Mouse (Mus musculus): ENCODE data around the gene Kif12. TPM values are rescaled to one million over a fixed set of nuclear protein-coding genes. Genes with fewer than 3 reads are reported as not detected.
A peak's percentile ranks its signal among the peaks of the same experiment; 100 is the strongest.

Gene Kif12
- polyA plus RNA-seq, 1 experiment from 2014 or later: not detected

- no peak overlapping the region for H3K4me3 ChIP-seq (replicated peaks)
- no peak for ATAC-seq (ENCODE audit: low FRiP score)
These were observed 27.4 kb upstream of the Kif12 start for GRCm38 (mm10) chr4:63199366-63199765.

GRCm38 (mm10) chr4:63194366-63194765 is 22.4 kb upstream of the Kif12 start:
- no peak for ATAC-seq (ENCODE audit: low FRiP score)
- no peak overlapping the region for H3K4me2 ChIP-seq
- H3K36me3 ChIP-seq (replicated peaks): no peaks in the 10 kb centered on the region
- no peak overlapping the region for H3K4me3 ChIP-seq (replicated peaks)
- no peak overlapping the region for H3K9ac ChIP-seq
- H3K27ac ChIP-seq: no peak overlapping the region
- WGBS: 73% methylated on average over 2 of the region's 2 CpGs
- H3K4me1 ChIP-seq: no peaks in the 10 kb centered on the region
- no peaks in the 10 kb centered on the region for H3K9me3 ChIP-seq
- H3K27me3 ChIP-seq: no peaks in the 10 kb centered on the region

More at GRCm38 (mm10) chr4:63199366-63199765, 27.4 kb upstream of the Kif12 start:
- Histone ChIP-seq H3K4me2 (no peak overlapping the region), H3K27me3 (no peaks in the 10 kb centered on the region), H3K4me1 (no peaks in the 10 kb centered on the region), H3K27ac (no peak overlapping the region), H3K9ac (no peak overlapping the region), H3K9me3 (no peaks in the 10 kb centered on the region), H3K36me3 (replicated peaks) (no peaks in the 10 kb centered on the region)
- WGBS: 91% methylated on average over 5 of the region's 5 CpGs

GRCm38 (mm10) chr4:63191641-63192040 is 19.7 kb upstream of the Kif12 start:
- Histone ChIP-seq H3K9ac (no peak overlapping the region), H3K4me1 (peaks cover 1% of the 10 kb centered on the region), H3K27me3 (no peaks in the 10 kb centered on the region), H3K4me2 (no peak overlapping the region), H3K9me3 (no peaks in the 10 kb centered on the region), H3K36me3 (replicated peaks) (no peaks in the 10 kb centered on the region), H3K27ac (no peak overlapping the region), H3K4me3 (replicated peaks) (no peak overlapping the region)
- no peak for ATAC-seq (ENCODE audit: low FRiP score)
- WGBS: 74% methylated on average over 5 of the region's 5 CpGs

GRCm38 (mm10) chr4:63186281-63186870 is 14.4 kb upstream of the Kif12 start:
- no peaks in the 10 kb centered on the region for H3K36me3 ChIP-seq (replicated peaks)
- H3K4me3 ChIP-seq (replicated peaks): no peak overlapping the region
- H3K27ac ChIP-seq: no peak overlapping the region
- 27% methylated on average over 21 of the region's 21 CpGs for WGBS
- H3K27me3 ChIP-seq: peaks cover 7% of the 10 kb centered on the region
- no peaks in the 10 kb centered on the region for H3K9me3 ChIP-seq
- no peak overlapping the region for H3K9ac ChIP-seq
- ATAC-seq (ENCODE audit: low FRiP score): peak; percentile 62; the same call in 1 of the 2 replicates
- peak overlapping the region; percentile 19 for H3K4me2 ChIP-seq
- H3K4me1 ChIP-seq: peaks cover 7% of the 10 kb centered on the region

- H3K27me3 ChIP-seq: peaks cover 7% of the 10 kb centered on the region
- no peak overlapping the region for H3K9ac ChIP-seq
- peaks cover 6% of the 10 kb centered on the region for H3K4me1 ChIP-seq
- H3K36me3 ChIP-seq (replicated peaks): no peaks in the 10 kb centered on the region
- H3K4me3 ChIP-seq (replicated peaks): no peak overlapping the region
- 14% methylated on average over 5 of the region's 5 CpGs for WGBS
- peak; percentile 81 for ATAC-seq (ENCODE audit: low FRiP score)
- H3K27ac ChIP-seq: no peak overlapping the region
- no peak overlapping the region for H3K4me2 ChIP-seq
- H3K9me3 ChIP-seq: no peaks in the 10 kb centered on the region
These were observed 9.6 kb upstream of the Kif12 start for GRCm38 (mm10) chr4:63181556-63181955.

- 51% methylated on average over 24 of the region's 24 CpGs for WGBS
- no peak overlapping the region for H3K4me3 ChIP-seq (replicated peaks)
- no peaks in the 10 kb centered on the region for H3K36me3 ChIP-seq (replicated peaks)
- H3K9ac ChIP-seq: no peak overlapping the region
- no peaks in the 10 kb centered on the region for H3K9me3 ChIP-seq
- no peaks in the 10 kb centered on the region for H3K4me1 ChIP-seq
- no peak overlapping the region for H3K27ac ChIP-seq
- H3K4me2 ChIP-seq: no peak overlapping the region
- ATAC-seq (ENCODE audit: low FRiP score): no peak
- H3K27me3 ChIP-seq: peaks cover 25% of the 10 kb centered on the region
These were observed 809 bp downstream of the Kif12 start for GRCm38 (mm10) chr4:63171122-63171521.

- Histone ChIP-seq H3K9me3 (no peaks in the 10 kb centered on the region), H3K27me3 (peaks cover 25% of the 10 kb centered on the region), H3K4me2 (no peak overlapping the region), H3K4me3 (replicated peaks) (no peak overlapping the region), H3K27ac (no peak overlapping the region), H3K36me3 (replicated peaks) (no peaks in the 10 kb centered on the region), H3K9ac (no peak overlapping the region), H3K4me1 (no peaks in the 10 kb centered on the region)
- ATAC-seq (ENCODE audit: low FRiP score): no peak
- 91% methylated on average over 4 of the region's 4 CpGs for WGBS
These were observed 1.9 kb downstream of the Kif12 start for GRCm38 (mm10) chr4:63170061-63170460.

- Histone ChIP-seq H3K4me2 (no peak overlapping the region), H3K27ac (no peak overlapping the region), H3K27me3 (peaks cover 12% of the 10 kb centered on the region), H3K4me3 (replicated peaks) (no peak overlapping the region), H3K4me1 (no peaks in the 10 kb centered on the region), H3K9ac (no peak overlapping the region), H3K36me3 (replicated peaks) (no peaks in the 10 kb centered on the region), H3K9me3 (no peaks in the 10 kb centered on the region)
- no peak for ATAC-seq (ENCODE audit: low FRiP score)
- 90% methylated on average over 5 of the region's 5 CpGs for WGBS
These were observed 5.6 kb downstream of the Kif12 start for GRCm38 (mm10) chr4:63166323-63166722.

GRCm38 (mm10) chr4:63165636-63166035 is 6.3 kb downstream of the Kif12 start:
- Histone ChIP-seq H3K36me3 (replicated peaks) (no peaks in the 10 kb centered on the region), H3K4me1 (no peaks in the 10 kb centered on the region), H3K4me2 (no peak overlapping the region), H3K4me3 (replicated peaks) (no peak overlapping the region), H3K9ac (no peak overlapping the region), H3K27me3 (peaks cover 5% of the 10 kb centered on the region), H3K27ac (no peak overlapping the region), H3K9me3 (no peaks in the 10 kb centered on the region)
- 89% methylated on average over 4 of the region's 4 CpGs for WGBS
- ATAC-seq (ENCODE audit: low FRiP score): no peak

- Histone ChIP-seq H3K27me3 (no peaks in the 10 kb centered on the region), H3K36me3 (replicated peaks) (no peaks in the 10 kb centered on the region)
- ATAC-seq (ENCODE audit: low FRiP score): peak; percentile 89
These were observed 12.9 kb downstream of the Kif12 start for GRCm38 (mm10) chr4:63158961-63159592.

GRCm38 (mm10) chr4:63158192-63158591 is 13.7 kb downstream of the Kif12 start:
- H3K9me3 ChIP-seq: no peaks in the 10 kb centered on the region
- H3K36me3 ChIP-seq (replicated peaks): no peaks in the 10 kb centered on the region
- H3K27me3 ChIP-seq: no peaks in the 10 kb centered on the region
- H3K4me2 ChIP-seq: no peak overlapping the region
- no peak overlapping the region for H3K4me3 ChIP-seq (replicated peaks)
- no peak overlapping the region for H3K9ac ChIP-seq
- H3K27ac ChIP-seq: no peak overlapping the region
- 89% methylated on average over 7 of the region's 7 CpGs for WGBS
- no peak for ATAC-seq (ENCODE audit: low FRiP score)
- no peaks in the 10 kb centered on the region for H3K4me1 ChIP-seq

More at GRCm38 (mm10) chr4:63158961-63159592, 12.9 kb downstream of the Kif12 start:
- Histone ChIP-seq H3K9me3 (no peaks in the 10 kb centered on the region), H3K4me3 (replicated peaks) (no peak overlapping the region), H3K4me2 (no peak overlapping the region), H3K27ac (no peak overlapping the region), H3K9ac (no peak overlapping the region), H3K4me1 (no peaks in the 10 kb centered on the region)
- WGBS: 21% methylated on average over 5 of the region's 5 CpGs

GRCm38 (mm10) chr4:63156726-63157634 is 15.0 kb downstream of the Kif12 start:
- 66% methylated on average over 8 of the region's 8 CpGs for WGBS
- Histone ChIP-seq H3K9me3 (no peaks in the 10 kb centered on the region), H3K4me1 (no peaks in the 10 kb centered on the region), H3K27me3 (no peaks in the 10 kb centered on the region), H3K9ac (no peak overlapping the region), H3K4me3 (replicated peaks) (no peak overlapping the region), H3K27ac (no peak overlapping the region), H3K36me3 (replicated peaks) (no peaks in the 10 kb centered on the region), H3K4me2 (no peak overlapping the region)
- no peak for ATAC-seq (ENCODE audit: low FRiP score)

Measured in forebrain, embryonic 12.5 days (tissue).